Mouse (Mus musculus) thymus, adult 2 months (tissue): ENCODE results near the gene Gramd1a. TPM values are rescaled to one million over a fixed set of nuclear protein-coding genes. Genes with fewer than 3 reads are reported as not detected.

Experiments
- DNase-seq: peaks from one replicate; pipeline ENCODE4 v3.0.0; 2021
- H3K27ac ChIP-seq: fragments of 200-500 bp; 2 replicates; pipeline ENCODE4 v1.5.1; 2012; ENCODE audit warnings: low read length, control low read depth; ENCODE audit not compliant: control insufficient read depth, insufficient read depth
- H3K27me3 ChIP-seq: fragments of 200-500 bp; 2 replicates; pipeline ENCODE4 v1.6.1; 2012; ENCODE audit warnings: mild to moderate bottlenecking, low read length, moderate library complexity, mixed read lengths; ENCODE audit not compliant: control insufficient read depth, insufficient read depth
- H3K36me3 ChIP-seq: fragments of 200-500 bp; 2 replicates; pipeline ENCODE4 v1.6.1; 2012; ENCODE audit warnings: mild to moderate bottlenecking, low read length, moderate library complexity; ENCODE audit not compliant: control insufficient read depth, insufficient read depth
- H3K4me1 ChIP-seq: fragments of 200-500 bp; replicated peaks from 2 replicates; pipeline ENCODE4 v1.6.1; 2012; ENCODE audit warnings: low read length; ENCODE audit not compliant: control insufficient read depth, insufficient read depth
- H3K4me3 ChIP-seq: fragments of 200-500 bp; 2 replicates; pipeline ENCODE4 v1.5.1; 2012; ENCODE audit warnings: mild to moderate bottlenecking, low read length, control low read depth, moderate library complexity; ENCODE audit not compliant: control insufficient read depth, insufficient read depth
- CTCF ChIP-seq: fragments of 200-500 bp; IDR thresholded peaks from 2 replicates; pipeline ENCODE4 v1.5.1; 2012; ENCODE audit warnings: mild to moderate bottlenecking, control low read depth, low read length, moderate library complexity, borderline replicate concordance; ENCODE audit not compliant: control insufficient read depth, poor library complexity, insufficient read depth; ENCODE audit errors: extremely low read depth
- POLR2A ChIP-seq: fragments of 200-500 bp; IDR thresholded peaks from 2 replicates; pipeline ENCODE4 v1.6.1; 2012; ENCODE audit warnings: mild to moderate bottlenecking, low read length, control low read depth, moderate library complexity; ENCODE audit not compliant: control insufficient read depth, poor library complexity, insufficient read depth; ENCODE audit errors: extremely low read depth
- WGBS: fragments of 180-500 bp; shearing (Covaris S2); methylation state at CpG from one replicate; pipeline ENCODE4 v1.1.7; 2018; 5-methylcytosine and 5-hydroxymethylcytosine counted together
- polyA plus RNA-seq: library from polyadenylated mRNA; depleted of rRNA; stranded (reverse); fragments of >200 nt; gene quantifications from 2 replicates; pipeline ENCODE4 v1.2.3, GENCODE M21; 2012

Gramd1a gene
- polyA plus RNA-seq, 1 experiment = 790 TPM

GRCm38 (mm10) chr7:31174466-31174865, 18.8 kb upstream of the Gramd1a start:
- no peak for DNase-seq
- TF ChIP-seq POLR2A (no peak), CTCF (no peak)
- no peaks in the 10 kb centered on the region for H3K27me3 ChIP-seq
- H3K36me3 ChIP-seq = no peaks in the 10 kb centered on the region
- WGBS = 35% methylated on average over 8 of the region's 8 CpGs
- H3K27ac ChIP-seq = no peak overlapping the region
- no peaks in the 10 kb centered on the region for H3K4me1 ChIP-seq
- no peak overlapping the region for H3K4me3 ChIP-seq

- WGBS = 13% methylated on average over 2 of the region's 2 CpGs
- Histone ChIP-seq H3K4me1 (peaks cover 10% of the 10 kb centered on the region), H3K36me3 (no peaks in the 10 kb centered on the region), H3K27me3 (no peaks in the 10 kb centered on the region), H3K4me3 (no peak overlapping the region), H3K27ac (no peak overlapping the region)
- no peak for TF ChIP-seq CTCF
- TF ChIP-seq POLR2A = no peak
- peak; percentile 68 for DNase-seq
Observed at GRCm38 (mm10) chr7:31172238-31172637, 16.5 kb upstream of the Gramd1a start.

GRCm38 (mm10) chr7:31170520-31170919, 14.8 kb upstream of the Gramd1a start:
- no peaks in the 10 kb centered on the region for H3K27me3 ChIP-seq
- H3K36me3 ChIP-seq = no peaks in the 10 kb centered on the region
- no peak overlapping the region for H3K4me3 ChIP-seq
- TF ChIP-seq POLR2A (no peak), CTCF (no peak)
- H3K27ac ChIP-seq = no peak overlapping the region
- H3K4me1 ChIP-seq = peaks cover 10% of the 10 kb centered on the region
- no peak for DNase-seq
- WGBS = 96% methylated on average over 9 of the region's 9 CpGs

GRCm38 (mm10) chr7:31168412-31168811, 12.7 kb upstream of the Gramd1a start:
- no peak for TF ChIP-seq CTCF
- TF ChIP-seq POLR2A = no peak
- DNase-seq = peak; percentile 69
- Histone ChIP-seq H3K36me3 (no peaks in the 10 kb centered on the region), H3K4me3 (no peak overlapping the region), H3K4me1 (peaks cover 16% of the 10 kb centered on the region), H3K27ac (peak overlapping the region; percentile 63), H3K27me3 (no peaks in the 10 kb centered on the region)
- WGBS = 3% methylated on average over 8 of the region's 8 CpGs

GRCm38 (mm10) chr7:31164748-31165147, 9.1 kb upstream of the Gramd1a start:
- Histone ChIP-seq H3K4me1 (peaks cover 39% of the 10 kb centered on the region), H3K27me3 (no peaks in the 10 kb centered on the region), H3K27ac (peak overlapping the region; percentile 30; the same call in 1 of the 2 replicates), H3K36me3 (no peaks in the 10 kb centered on the region), H3K4me3 (no peak overlapping the region)
- DNase-seq = peak; percentile 51
- TF ChIP-seq POLR2A = no peak
- TF ChIP-seq CTCF = no peak
- 9% methylated on average over 1 of the region's 1 CpGs for WGBS

GRCm38 (mm10) chr7:31163666-31164577, 8.2 kb upstream of the Gramd1a start:
- Histone ChIP-seq H3K36me3 (no peaks in the 10 kb centered on the region), H3K27ac (no peak overlapping the region), H3K27me3 (no peaks in the 10 kb centered on the region), H3K4me3 (no peak overlapping the region), H3K4me1 (peaks cover 39% of the 10 kb centered on the region)
- 79% methylated on average over 3 of the region's 3 CpGs for WGBS
- no peak for TF ChIP-seq CTCF
- no peak for TF ChIP-seq POLR2A
- DNase-seq = no peak
